Mouse (Mus musculus) neutrophil, adult 5-6 weeks (primary cell): ENCODE measurements at regions not wholly inside any gene's neighbourhood (a gene's known extent, or its start where the extent isn't known, plus 50 kb on each side); places are given as distances from the start of the nearest gene placed in this dataset.

Source experiments
- ATAC-seq: fragments of 151-379, 151-347 bp; 2 replicates; pipeline ENCODE4 v1.8.0; 2017; ENCODE audit warnings: mild to moderate bottlenecking, moderate TSS enrichment; ENCODE audit not compliant: insufficient number of reproducible peaks, poor library complexity, low FRiP score, severe bottlenecking; ENCODE audit errors: extremely low read depth

DNA sequence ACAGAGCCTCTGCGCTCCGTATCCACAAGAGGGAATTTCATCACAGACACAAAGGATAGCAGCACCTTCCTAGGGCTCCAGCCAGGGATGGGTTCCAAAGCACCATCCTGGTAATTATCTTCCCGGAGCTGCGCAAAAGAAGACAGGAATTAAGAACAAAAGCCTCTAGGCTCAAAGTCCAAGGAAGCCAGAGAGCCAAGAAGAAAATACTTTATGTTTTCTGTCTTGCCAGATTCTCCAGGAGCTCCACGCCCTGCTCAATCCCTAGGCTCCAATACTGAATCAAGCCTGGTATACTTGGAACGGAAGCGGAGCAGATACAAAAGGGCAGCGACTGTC is 54.4 kb downstream of the Irf2bpl start:
- ATAC-seq = no peak

DNA sequence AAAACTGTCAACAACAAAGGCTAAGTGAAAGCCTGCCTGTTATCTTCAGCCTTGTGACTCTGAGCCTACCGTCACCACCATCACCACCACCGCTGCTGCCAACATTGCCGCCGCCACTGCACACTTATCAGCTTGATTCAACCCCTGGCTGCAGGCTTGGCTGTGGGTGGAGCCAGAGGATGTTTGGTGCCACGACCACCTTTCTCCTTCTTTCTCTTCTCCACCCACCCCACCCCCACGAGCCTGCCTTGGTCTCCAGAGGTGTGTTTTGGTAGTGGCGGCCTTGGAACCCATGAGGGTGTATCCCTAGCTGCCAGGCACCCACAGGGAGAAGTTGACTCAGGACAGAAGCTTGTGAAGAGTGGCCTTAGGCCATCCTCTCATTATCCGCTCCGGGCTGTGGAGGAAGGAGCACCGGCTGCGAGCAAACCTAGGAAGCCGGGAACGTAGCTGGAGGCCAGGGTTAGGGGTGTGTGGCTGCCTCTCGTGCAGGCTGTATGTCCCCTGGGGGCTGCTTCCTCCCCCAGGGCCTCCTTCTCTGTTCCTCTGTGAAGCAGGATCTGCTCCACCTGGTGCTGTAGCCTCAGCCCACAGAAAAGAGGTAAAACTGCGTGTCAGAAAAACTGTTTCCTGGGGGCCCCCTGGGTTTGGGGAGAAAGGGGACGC is 54.9 kb downstream of the Irf2bpl start:
- ATAC-seq = no peak

DNA sequence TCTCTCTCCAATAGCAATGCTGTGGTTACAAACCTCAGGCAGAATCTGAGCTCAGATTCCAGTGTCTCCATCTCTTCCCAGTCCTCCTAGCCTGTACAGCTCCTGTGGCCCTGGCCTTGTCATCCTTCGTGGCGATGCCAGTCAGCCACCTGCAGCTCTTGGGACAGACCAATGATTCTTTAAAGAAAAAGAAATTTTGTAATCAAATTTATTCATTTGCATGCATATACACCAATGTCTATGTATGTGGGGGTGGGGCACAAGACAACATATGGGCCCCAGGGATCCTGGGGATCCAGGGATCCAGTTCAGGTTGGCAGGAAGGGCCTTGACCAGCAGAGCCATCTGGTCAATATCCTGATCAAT is 57.4 kb downstream of the Irf2bpl start:
- no peak for ATAC-seq

DNA sequence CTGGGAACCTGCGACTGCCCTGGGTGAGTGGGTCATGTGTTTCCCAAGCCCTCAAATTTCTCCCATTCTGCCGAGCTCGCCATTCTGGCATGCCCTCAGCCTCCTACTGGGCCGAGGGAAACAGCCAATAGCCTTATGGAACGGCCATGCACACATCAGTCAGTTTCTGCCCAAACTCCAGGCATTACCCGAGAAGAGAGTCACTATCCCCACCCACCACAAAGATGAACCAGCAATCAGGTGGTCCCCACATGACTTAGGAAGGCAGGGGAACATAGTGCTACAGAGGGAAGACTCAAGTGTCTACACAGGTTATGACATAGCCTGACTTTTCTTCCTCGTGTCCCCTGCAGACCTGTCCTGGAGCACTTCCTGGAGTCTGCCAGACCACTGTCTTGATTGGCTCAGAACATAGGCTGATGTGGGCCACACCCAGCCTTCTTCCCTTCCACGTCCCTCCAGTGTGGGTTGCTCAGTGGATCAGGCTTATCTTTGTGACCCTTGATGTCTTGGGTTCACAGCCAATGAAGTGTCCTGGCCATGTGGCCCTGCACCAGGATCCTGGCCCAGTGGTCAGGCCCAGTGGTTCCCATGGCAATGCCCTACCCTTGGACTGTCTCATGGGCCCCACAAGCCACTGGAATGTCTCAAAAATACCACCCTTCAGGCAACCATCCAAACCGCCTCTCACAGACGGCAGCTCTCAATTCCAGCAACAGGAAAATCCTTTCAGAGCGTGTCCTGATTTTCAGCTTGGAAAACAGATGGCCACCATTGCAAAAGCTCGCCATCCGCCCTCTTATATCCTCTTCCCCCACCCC is 58.0 kb downstream of the Irf2bpl start:
- no peak for ATAC-seq

DNA sequence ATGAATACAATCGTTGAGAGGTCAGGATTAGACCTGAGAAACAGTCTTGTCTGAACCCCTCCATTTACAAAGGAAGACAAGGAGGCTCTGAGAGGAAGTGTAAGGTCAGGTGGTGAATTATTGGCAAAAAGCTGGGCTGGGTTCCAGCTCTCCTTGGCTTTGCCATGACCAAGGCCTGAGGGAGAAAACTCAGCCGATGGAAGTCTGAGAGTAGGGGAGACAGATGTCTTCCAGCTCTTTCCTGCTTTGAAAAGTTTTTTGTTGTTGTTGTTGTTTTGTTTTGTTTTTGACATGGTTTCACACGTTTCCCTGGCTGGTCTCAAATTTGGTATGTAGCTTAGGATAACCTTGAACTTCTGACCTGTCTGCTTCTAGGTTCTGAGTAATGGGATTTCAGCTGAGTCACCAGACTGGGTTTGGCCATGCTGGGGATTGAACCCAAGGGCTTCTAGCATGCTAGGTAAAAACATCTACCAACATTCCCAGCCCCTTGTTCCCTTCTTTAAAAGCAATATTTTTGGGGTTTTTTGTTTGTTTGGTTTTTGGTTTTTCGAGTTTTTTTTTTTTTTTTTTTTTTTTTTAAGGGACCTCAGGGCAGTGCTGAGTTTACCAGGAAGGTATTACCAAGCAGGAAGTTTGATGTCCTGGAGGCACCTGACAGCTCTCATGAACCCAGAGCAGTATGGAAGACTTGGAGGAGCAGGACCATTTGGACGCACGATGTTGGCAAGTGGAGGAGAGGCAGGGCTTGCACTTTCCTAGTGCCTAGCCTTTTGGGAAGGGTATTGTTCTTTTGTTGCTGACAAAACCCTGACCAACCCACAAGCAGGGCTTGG is 58.8 kb downstream of the Irf2bpl start:
- no peak for ATAC-seq

DNA sequence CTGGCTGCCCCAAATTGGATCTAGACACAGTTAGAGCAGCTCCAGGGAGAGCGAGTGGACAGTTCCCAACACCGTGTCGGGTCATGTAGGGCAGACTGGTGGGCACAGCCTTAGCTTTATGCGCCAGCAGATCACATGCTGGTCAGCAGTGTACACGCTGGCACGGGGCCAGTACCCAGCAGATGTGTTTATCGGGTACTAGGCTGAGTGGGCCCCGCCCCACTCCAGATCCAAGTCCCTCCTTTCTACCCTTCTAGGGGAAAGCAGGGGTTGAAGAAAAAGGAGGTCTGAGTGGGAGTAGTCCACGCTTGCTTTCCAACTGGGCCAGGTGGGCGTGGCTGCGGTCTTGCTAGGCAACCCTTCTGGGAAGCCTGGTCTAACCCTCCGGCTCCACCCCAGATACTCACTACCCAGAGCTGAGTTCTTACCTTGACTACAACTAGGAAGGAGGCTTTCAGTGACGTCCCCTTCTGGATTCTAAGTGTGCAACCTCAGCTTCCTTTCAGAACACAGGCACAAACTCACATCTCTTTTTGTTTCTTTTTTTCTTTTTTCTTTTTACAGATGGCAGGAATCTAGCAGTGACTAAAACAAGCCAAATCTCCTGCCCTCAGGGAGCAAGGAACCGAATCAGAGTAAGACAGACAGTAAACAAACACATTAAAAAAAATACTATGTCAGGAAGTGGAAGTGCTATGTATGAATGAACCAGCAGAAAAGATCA is 59.6 kb downstream of the Irf2bpl start:
- ATAC-seq = peak; percentile 63

DNA sequence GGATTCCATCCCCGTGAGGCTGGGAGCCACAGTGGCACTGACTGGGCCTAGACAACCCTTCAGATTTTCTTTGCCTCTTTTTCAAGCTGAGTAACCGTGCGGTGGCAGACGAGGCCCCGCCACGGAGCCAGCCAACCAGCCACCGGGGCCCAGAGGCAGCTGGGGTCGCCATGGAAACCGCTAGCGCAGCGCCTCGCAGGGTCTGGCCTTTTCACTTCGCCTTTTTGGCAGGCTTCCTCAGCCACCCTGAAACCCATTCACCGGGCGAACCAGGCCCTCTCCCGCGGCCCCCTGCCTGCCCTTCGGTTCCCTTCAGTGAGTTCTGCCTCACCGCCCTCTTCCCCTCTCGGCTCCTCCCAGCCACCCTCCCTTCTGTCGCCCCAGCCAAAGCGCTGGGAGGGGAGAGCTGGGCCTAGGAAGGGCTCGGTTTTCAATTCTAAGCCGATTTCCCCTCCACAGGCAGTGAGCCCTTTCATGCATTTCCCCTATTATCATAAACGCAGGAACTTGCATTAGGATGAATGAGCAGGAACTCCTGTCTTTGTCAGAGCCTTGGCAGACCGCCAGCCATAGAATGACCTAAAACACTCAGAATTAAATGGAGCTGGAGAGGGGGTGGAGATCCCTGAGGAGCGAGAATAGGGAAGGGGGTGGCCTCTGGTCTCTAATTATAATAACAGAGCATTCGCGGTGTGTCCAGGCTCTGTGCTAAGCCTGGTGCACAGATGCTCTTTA is 60.6 kb downstream of the Irf2bpl start:
- ATAC-seq = peak; percentile 71

DNA sequence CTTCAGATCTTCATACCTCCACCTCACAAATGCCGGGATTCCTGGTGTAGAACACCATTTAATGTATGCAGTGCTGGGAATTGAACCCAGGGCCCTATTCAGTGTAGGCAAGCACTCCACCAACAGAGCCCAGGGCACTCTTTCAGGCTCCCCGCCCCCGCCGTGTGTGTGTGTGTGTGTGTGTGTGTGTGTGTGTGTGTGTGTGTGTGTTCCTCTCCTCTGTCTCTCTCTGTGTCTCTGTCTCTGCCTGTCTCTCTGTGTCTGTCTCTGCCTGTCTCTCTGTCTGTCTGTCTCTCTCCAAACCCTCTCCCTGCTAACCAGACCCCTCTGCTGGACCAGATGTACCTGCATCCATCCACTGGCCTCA is 61.1 kb downstream of the Irf2bpl start:
- ATAC-seq = no peak

DNA sequence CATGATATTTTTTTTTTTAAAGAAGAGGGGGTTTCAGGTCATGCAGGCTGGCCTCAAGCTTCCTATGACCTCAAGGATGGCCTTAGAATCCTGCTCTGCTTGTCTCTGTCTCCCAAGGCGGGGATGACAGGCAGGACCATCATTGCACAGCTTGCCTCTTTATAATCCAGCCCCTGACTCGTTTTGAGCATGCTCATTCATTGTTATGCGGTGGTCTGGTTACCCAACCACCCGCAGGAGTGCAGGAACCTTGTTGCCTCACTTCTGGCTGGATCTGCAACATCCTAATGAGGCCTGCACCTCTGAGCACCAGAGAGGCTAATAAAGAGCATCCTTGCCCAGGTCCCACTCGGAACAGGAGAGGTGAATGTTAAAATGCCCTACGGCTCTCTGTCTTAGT is 63.4 kb downstream of the Irf2bpl start:
- no peak for ATAC-seq

DNA sequence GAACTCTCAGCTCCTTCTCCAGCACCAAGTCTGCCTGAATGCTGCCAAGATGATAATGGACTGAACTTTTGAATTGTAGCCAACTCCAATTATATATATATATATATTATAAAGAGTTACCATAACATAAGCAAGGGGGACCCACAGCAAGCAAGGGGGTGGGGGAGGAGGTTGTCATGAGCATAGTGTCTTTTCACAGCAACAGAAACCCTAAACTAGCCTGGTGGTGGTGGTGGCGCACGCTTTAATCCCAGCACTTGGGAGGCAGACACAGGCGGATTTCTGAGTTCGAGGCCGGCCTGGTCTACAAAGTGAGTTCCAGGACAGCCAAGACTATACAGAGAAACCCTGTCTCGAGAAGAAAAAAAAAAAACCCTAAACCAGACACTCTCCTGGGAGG is 65.0 kb downstream of the Irf2bpl start:
- ATAC-seq = no peak

DNA sequence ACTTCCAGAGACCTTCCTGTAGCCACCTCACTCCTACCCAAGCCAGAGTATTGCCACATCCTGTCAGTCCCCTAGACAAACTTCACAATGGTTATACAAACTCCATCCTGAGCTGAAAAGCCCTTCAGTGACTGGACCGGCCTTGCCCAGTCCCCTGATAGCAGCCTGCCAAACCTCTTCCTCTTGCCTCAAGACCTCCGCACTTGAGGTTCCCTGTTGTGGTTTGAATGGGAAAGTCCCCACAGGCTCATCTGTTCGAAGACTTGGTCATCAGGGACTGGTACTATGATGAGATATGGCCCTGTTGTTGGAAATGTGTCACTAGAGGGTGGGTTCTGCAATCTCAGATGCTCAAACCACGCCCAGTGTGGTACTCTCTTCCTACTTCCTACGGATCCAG is 65.4 kb downstream of the Irf2bpl start:
- ATAC-seq = peak; percentile 77

DNA sequence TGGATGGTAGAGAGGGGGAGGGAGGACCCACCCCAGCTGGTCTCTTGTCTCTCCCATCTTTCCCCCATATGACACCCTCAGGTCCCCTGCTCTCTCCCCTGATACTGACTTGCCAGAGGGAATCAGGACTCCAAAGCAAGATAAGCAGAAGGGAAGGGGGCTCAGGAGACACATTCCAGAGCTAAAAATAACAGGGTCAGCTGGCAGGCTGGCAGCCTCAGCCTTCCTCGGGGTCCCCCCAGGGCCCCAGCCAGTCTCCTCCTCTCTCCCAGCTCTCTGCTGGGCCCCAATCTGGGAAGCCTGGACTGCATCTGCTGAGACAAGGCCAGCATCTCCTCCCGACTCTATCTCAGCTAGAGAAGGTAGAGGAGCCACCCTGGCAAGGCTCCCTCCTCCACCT is 66.4 kb downstream of the Irf2bpl start:
- ATAC-seq = no peak

DNA sequence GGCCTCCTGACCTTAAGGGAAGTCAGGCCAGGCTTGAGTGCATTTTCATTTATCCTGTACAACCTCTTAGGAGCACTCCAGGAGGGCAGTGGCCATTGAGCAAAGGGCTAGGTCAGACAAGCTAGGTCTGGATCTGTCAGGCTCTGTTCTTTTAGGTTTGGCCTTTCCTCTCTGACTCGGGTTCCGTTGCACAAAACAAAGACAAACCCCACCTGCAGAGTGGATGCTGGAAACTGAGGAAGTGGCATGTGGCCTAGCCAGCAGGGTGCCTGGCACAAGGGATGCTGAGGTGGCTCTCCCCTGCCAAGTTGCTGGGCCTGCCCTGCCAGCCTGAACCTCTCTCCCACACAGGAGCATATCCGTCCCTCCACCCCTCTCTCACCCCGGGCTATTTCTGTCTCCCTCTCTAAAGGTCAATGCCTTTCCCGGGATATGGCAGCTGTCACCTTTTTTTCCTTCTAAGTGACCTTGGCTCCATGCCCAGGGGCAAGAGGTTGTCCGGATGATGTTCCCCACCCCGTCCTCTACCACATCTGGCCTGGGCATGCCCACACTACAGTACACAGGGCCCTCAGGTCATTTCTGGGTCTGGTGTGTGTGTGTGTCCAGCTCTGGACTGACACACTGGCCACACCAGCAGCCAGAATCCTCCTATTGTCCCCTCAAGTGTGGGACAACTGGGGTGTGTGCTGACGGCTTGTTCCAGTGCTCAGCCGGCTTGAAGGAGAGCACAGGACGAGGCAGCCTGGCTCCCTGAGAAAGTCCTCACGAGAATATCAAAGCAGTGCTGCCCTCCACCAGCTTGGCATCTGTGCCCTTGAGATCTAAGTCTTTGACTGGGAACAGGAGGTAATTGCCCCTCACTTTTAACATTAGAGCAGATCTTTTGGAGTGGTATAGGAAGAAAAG is 67.6 kb downstream of the Irf2bpl start:
- no peak for ATAC-seq

DNA sequence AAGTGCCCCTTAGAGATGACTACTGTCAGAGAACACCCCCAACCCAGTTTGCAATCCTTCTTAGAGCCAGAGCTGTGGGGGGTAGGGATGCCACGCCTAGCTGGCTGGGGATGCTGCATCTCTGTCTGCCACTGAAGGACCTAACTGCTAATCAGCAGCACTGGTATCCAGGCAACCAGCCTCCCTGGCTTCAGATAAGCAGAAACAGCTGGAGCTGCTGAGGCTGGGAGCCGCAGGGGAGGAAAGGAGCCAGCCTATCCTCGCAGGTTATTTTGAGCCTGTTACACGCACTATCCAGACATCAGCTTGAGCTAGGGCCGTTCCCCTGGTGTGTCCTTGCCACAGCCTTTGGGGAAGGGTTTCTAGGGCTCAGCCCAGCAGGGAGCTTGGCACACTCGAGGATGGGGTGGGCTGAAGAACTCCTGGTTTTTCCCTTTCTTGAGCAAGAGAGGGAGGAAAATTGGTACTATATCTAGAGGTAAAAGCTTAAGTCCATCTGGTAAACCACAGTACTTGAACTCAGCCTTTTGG is 68.4 kb downstream of the Irf2bpl start:
- no peak for ATAC-seq

DNA sequence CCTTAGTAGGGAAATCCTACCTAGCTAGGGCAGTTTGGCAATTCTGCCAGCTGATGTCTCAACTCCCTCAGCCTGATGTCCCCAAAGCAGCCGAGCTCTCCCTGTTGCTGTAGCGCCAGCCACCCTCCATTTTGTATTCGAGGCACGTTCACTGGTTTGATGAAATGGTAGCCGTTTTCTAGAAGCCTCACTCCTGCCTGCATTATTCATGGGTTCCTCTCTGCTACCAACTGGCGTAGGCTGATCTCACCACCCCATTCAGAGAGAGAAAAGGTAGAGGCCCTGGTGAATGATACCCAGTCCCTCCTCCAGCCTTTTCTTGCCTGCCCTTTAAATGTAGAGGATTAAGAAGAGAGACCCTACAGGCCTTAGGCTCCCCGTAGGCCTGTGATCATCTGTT is 69.9 kb downstream of the Irf2bpl start:
- no peak for ATAC-seq
